Comparison of ENCODE assay signal across 13 mouse cellular contexts in the genomic region with DNA sequence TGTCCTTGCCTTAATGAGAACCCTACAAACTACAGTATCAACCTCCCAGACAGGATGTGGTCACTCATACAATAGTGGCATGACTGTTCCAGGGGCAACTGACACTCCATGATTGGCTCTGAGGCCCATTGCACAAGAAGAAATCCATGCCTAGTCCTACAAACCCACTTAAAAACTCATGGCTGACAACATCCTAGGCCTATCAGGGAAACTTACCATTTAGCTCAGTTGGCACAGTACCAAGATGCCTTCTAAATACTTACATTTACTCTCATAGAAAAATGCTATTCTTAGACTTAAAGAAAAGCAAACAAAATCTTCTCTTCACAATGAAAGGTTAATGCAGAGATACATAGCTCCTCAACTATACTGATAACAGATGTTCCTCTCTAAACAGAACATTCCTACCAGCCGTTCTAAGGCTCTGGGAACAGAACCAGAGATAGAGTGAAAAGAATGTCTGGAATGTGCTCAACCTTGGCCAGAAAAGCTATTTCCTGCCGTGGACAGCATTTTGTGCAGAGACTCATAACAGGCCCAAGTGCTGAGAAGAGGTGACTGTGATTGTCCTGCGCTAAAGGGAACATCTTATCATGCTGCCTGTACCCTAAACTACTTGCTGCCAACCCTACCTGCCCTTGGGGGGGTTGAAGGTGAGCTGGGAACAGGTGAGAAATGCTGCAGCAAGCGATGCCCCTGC. TPM values are rescaled to one million over a fixed set of nuclear protein-coding genes. Genes with fewer than 3 reads are reported as not detected.
A peak's percentile ranks its signal among the peaks of the same experiment; 100 is the strongest.
DNase-seq lines count a peak whose midpoint lies in the region; ATAC-seq lines count a peak whose summit lies in the region.
"Had no signal": no experiment of that assay in that cellular context is flagged by ENCODE, and none has a peak within 500 bp of the region (broad histone marks: within the 10 kb centered on the region; RNA-seq: fewer than 3 reads in every experiment).

No protein-coding gene starts in this region.

- intact Hi-C loops in left cerebral cortex, postnatal 4 days (cut with DNase I), result no loop called here

- ATAC-seq in heart, embryonic 11.5 days (replicated peaks; ENCODE audit: insufficient number of reproducible peaks, low FRiP score, low TSS enrichment), result no peak
- ATAC-seq in heart, embryonic 15.5 days (replicated peaks; ENCODE audit: insufficient number of reproducible peaks, insufficient read depth, low FRiP score, low read depth), result peak; percentile 79; the same call in 1 of the 2 replicates
- ATAC-seq: forebrain, embryonic 16.5 days; hindbrain, postnatal 0 days had no signal

- H3K27me3 ChIP-seq in heart, embryonic 11.5 days (ENCODE audit: control insufficient read depth, insufficient read depth, low read length), result no peaks in the 10 kb centered on the region
- no peaks in the 10 kb centered on the region for H3K27me3 ChIP-seq in heart, embryonic 15.5 days
- H3K27me3 ChIP-seq: neural tube, embryonic 12.5 days had no signal

- DNase-seq in heart, adult 11 months, result peak; percentile 94
- peak; percentile 21 for DNase-seq in ZHBTc4 (ENCODE audit: low read depth, low spot score)
- peak; percentile 16 for DNase-seq in lung, postnatal 14 days
- DNase-seq in left cerebral cortex, postnatal 4 days, result no peak
- DNase-seq in layer of hippocampus, postnatal 14 days (ENCODE audit: low spot score in 2 of 2), result no peak
- DNase-seq in liver, result no peak

- no peaks in the 10 kb centered on the region for H3K4me1 ChIP-seq in heart, embryonic 11.5 days (ENCODE audit: control insufficient read depth, insufficient read depth, low read length)
- H3K4me1 ChIP-seq in heart, embryonic 15.5 days (replicated peaks), result peaks cover 10% of the 10 kb centered on the region
- H3K4me1 ChIP-seq: neural tube, embryonic 12.5 days had no signal

- no peaks in the 10 kb centered on the region for H3K9me3 ChIP-seq in heart, embryonic 11.5 days (replicated peaks; ENCODE audit: control insufficient read depth, low read length)
- no peaks in the 10 kb centered on the region for H3K9me3 ChIP-seq in heart, embryonic 15.5 days (replicated peaks)
- H3K9me3 ChIP-seq: G1E; neural tube, embryonic 12.5 days had no signal

- WGBS in heart, embryonic 11.5 days (ENCODE audit: insufficient replicate concordance), result 27% methylated on average over 4 of the region's 4 CpGs
- WGBS in heart, embryonic 15.5 days, result 26% methylated on average over 4 of the region's 4 CpGs

- no peaks in the 10 kb centered on the region for H3K36me3 ChIP-seq in heart, embryonic 11.5 days (ENCODE audit: control insufficient read depth, insufficient read depth, low read length)
- H3K36me3 ChIP-seq in heart, embryonic 15.5 days, result no peaks in the 10 kb centered on the region
- H3K36me3 ChIP-seq: G1E; neural tube, embryonic 12.5 days had no signal

- H3K4me2 ChIP-seq in heart, embryonic 11.5 days, result no peak overlapping the region
- H3K4me2 ChIP-seq in heart, embryonic 15.5 days, result no peak overlapping the region
- H3K4me2 ChIP-seq: neural tube, embryonic 12.5 days had no signal

- H3K9ac ChIP-seq in heart, embryonic 11.5 days (ENCODE audit: low read depth, low read length), result no peak overlapping the region
- H3K9ac ChIP-seq in heart, embryonic 15.5 days, result no peak overlapping the region
- H3K9ac ChIP-seq: neural tube, embryonic 12.5 days had no signal

- no peak overlapping the region for H3K4me3 ChIP-seq in heart, embryonic 11.5 days (ENCODE audit: low read depth, low read length)
- no peak overlapping the region for H3K4me3 ChIP-seq in heart, embryonic 15.5 days
- H3K4me3 ChIP-seq: neural tube, embryonic 12.5 days had no signal

- no peak overlapping the region for H3K27ac ChIP-seq in heart, embryonic 11.5 days (ENCODE audit: low read depth, low read length)
- H3K27ac ChIP-seq in heart, embryonic 15.5 days, result peak overlapping the region; percentile 69
- H3K27ac ChIP-seq: hindbrain, postnatal 0 days; neural tube, embryonic 12.5 days had no signal

RNA-seq across cellular contexts. Expression of a gene that starts 37.9 kb away (rescaled TPM):
- polyA plus RNA-seq in heart, embryonic 11.5 days (2014; fragmentation: Nextera tagmentation; extraction: Ambion mirVana), result 8.0 and 8.1 TPM in 2 replicates
- polyA plus RNA-seq in heart, embryonic 15.5 days (2015; fragmentation: Nextera tagmentation; extraction: Ambion mirVana), result 7.9 and 9.4 TPM in 2 replicates
- 1 to 10 TPM; 3.5 to 3.6 TPM for total RNA-seq in left cerebral cortex, postnatal 4 days (2021)
- total RNA-seq in layer of hippocampus, postnatal 14 days (2021), result 1 to 10 TPM; 1.8 to 3.0 TPM
- polyA plus RNA-seq: G1E had no signal

RNA-seq across cellular contexts. Expression of a gene that starts 45.9 kb away (rescaled TPM):
- not detected in 2 replicates for polyA plus RNA-seq in heart, embryonic 11.5 days (2014; fragmentation: Nextera tagmentation; extraction: Ambion mirVana)
- polyA plus RNA-seq in heart, embryonic 15.5 days (2015; fragmentation: Nextera tagmentation; extraction: Ambion mirVana), result not detected in 2 replicates
- total RNA-seq in left cerebral cortex, postnatal 4 days (2021), result not detected
- not detected for total RNA-seq in layer of hippocampus, postnatal 14 days (2021)
- total RNA-seq: G1E; hindbrain, postnatal 0 days had no signal
- polyA plus RNA-seq: forebrain, embryonic 16.5 days; G1E; hindbrain, postnatal 0 days; liver, embryonic 16.5 days; neural tube, embryonic 12.5 days had no signal

Comparison
In these comparisons a context has a peak if more than half of its experiments do, and no peak if none do; other contexts are left out.
1. DNase-seq: peak in heart, adult 11 months (single experiment), ZHBTc4 (single experiment) and lung, postnatal 14 days (single experiment); none in left cerebral cortex, postnatal 4 days (single experiment), layer of hippocampus, postnatal 14 days (0 of 2) and liver (single experiment).